Mouse (Mus musculus): ENCODE measurements at regions not wholly inside any gene's neighbourhood (a gene's known extent, or its start where the extent isn't known, plus 50 kb on each side); places are given as distances from the start of the nearest gene placed in this dataset.

DNA sequence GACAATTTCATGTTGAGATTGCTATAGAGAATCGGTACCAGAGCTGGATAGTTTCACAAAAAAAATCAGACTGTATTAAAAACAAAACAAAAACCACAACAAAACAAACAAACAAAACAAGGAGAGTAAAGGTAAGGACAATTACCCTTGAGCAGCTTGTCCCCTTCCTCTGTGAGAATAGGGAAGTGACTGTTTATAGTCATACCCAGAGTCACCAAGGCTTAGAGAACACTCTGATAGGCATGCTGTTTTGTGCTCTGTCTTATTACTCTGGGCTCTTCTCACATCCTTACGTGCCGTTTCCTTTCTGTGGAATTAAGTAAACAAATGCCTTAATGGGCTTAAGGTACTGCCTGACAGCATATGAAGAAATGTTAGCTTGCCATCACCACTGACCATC is 186.7 kb upstream of the Btg1 start:
- Histone ChIP-seq H3K4me1 (ENCODE audit: control insufficient read depth, insufficient read depth, low read length) (no peaks in the 10 kb centered on the region), H3K4me3 (ENCODE audit: low read depth, low read length) (no peak overlapping the region), H3K36me3 (ENCODE audit: control insufficient read depth, insufficient read depth, low read length) (no peaks in the 10 kb centered on the region), H3K9ac (ENCODE audit: low read length) (no peak overlapping the region), H3K27ac (ENCODE audit: low read depth, low read length) (no peak overlapping the region), H3K27me3 (replicated peaks; ENCODE audit: control insufficient read depth, insufficient read depth, low read length) (no peaks in the 10 kb centered on the region), H3K4me2 (ENCODE audit: low read length) (no peak overlapping the region), H3K9me3 (replicated peaks; ENCODE audit: control insufficient read depth, low read length) (no peaks in the 10 kb centered on the region)
- ATAC-seq (no peak), DNase-seq (ENCODE audit: low spot score) (no peak)
- 83% methylated on average over 3 of the region's 3 CpGs for WGBS

DNA sequence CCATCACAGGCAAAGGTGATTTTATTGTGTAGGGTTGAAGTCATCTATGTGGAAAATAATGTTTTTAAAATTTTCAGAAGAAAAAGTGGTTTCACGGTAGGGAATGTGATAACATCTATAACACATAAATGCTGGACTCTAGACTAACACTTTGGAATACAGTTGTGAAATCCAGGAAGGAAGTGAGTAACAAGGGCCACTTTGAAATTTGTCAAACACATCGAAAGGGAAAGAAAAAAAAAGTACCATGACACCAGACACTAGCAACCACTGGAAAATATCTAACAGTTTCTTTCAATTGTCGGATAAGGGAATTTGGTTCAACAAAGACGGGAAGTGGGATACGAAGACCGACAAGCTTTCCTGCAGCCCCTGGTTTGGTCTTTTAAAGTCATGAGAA is 181.7 kb upstream of the Btg1 start:
- Histone ChIP-seq H3K27ac (ENCODE audit: low read depth, low read length) (no peak overlapping the region), H3K9me3 (replicated peaks; ENCODE audit: control insufficient read depth, low read length) (no peaks in the 10 kb centered on the region), H3K27me3 (replicated peaks; ENCODE audit: control insufficient read depth, insufficient read depth, low read length) (no peaks in the 10 kb centered on the region), H3K4me1 (ENCODE audit: control insufficient read depth, insufficient read depth, low read length) (no peaks in the 10 kb centered on the region), H3K4me3 (ENCODE audit: low read depth, low read length) (no peak overlapping the region), H3K4me2 (ENCODE audit: low read length) (no peak overlapping the region), H3K9ac (ENCODE audit: low read length) (no peak overlapping the region), H3K36me3 (ENCODE audit: control insufficient read depth, insufficient read depth, low read length) (no peaks in the 10 kb centered on the region)
- DNase-seq (ENCODE audit: low spot score) (no peak), ATAC-seq (no peak)
- 90% methylated on average over 6 of the region's 6 CpGs for WGBS

DNA sequence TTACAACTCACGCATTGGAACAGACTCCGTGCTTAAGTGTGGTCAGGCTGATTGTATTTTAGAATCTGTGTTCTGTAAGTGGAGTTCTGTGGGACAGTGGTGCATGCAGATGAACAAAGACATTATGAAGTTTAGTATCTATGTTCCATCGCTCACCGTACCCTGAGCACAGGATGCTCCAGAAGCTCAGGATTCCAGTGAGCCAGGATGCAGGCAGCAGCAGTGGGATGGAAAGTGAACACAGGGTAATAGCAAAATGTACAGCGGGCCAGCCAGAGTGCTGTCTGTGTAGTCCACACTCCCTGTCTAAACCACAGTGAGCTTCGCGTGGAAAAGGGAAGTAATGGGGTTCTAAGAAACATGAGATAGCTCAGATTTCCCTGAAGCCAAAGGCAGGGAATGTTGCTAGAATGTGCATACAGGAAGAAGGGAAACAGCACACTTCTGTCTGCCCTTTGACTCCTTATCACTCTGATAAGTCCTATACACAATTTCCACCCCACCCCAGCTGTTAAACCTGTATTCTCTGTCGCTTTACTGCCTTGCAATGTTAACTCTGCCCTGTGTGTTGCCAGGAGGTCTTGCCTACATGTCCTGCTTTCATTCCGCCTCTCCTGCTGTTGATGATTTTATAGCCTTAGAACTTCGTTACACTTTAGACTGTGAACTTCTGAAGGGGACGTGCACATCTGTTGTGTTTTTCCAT is 178.3 kb upstream of the Btg1 start:
- Histone ChIP-seq H3K27me3 (replicated peaks; ENCODE audit: control insufficient read depth, insufficient read depth, low read length) (no peaks in the 10 kb centered on the region), H3K4me3 (ENCODE audit: low read depth, low read length) (no peak overlapping the region), H3K36me3 (ENCODE audit: control insufficient read depth, insufficient read depth, low read length) (no peaks in the 10 kb centered on the region), H3K9ac (ENCODE audit: low read length) (no peak overlapping the region), H3K27ac (ENCODE audit: low read depth, low read length) (no peak overlapping the region), H3K4me1 (ENCODE audit: control insufficient read depth, insufficient read depth, low read length) (no peaks in the 10 kb centered on the region), H3K4me2 (ENCODE audit: low read length) (no peak overlapping the region), H3K9me3 (replicated peaks; ENCODE audit: control insufficient read depth, low read length) (no peaks in the 10 kb centered on the region)
- WGBS: 94% methylated on average over 11 of the region's 11 CpGs
- ATAC-seq (no peak), DNase-seq (ENCODE audit: low spot score) (no peak)

DNA sequence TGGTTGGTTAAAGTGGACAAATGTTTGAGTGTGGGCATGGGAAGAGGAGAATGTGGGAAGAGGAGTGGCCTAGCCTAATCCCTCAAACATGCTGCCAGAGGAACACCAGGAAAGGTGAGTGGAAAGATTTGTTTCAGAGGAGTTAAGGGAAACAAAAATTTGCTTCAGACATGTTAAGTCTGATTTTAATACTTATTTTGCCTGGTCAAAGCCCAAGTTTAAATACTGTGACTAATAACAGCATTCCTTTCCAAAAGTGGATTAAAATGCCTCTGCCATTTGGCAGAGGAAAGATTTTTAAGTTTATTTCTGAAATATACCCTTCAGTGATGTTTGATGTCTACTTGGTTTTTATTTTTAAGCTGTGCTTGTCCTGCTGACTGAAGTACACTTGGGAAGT is 174.6 kb upstream of the Btg1 start:
- no peak for ATAC-seq
- Histone ChIP-seq H3K9ac (ENCODE audit: low read length) (no peak overlapping the region), H3K4me1 (ENCODE audit: control insufficient read depth, insufficient read depth, low read length) (no peaks in the 10 kb centered on the region), H3K4me3 (ENCODE audit: low read depth, low read length) (no peak overlapping the region), H3K9me3 (replicated peaks; ENCODE audit: control insufficient read depth, low read length) (no peaks in the 10 kb centered on the region), H3K36me3 (ENCODE audit: control insufficient read depth, insufficient read depth, low read length) (no peaks in the 10 kb centered on the region), H3K4me2 (ENCODE audit: low read length) (no peak overlapping the region), H3K27me3 (replicated peaks; ENCODE audit: control insufficient read depth, insufficient read depth, low read length) (no peaks in the 10 kb centered on the region), H3K27ac (ENCODE audit: low read depth, low read length) (no peak overlapping the region)
- no peak for DNase-seq (ENCODE audit: low spot score)

DNA sequence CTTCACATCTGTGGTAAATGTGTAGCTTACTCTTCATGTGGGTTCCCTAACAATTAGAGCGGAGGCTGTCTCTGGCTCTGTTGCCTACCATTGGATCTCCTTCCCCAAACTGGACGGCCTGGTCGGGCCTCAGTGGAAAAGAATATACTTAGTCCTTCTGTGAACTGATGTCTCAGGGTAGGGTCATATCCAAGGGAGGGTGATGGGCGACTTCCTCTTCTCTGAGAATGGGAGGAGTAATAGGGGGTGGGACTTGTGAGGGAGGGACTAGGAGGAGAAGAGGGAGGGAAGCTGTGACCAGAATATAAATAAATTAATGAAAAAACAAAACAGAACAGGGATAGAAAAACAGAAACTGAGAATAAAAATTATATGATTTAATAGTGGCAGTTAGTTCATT is 166.5 kb upstream of the Btg1 start:
- no peak overlapping the region for H3K27ac ChIP-seq (ENCODE audit: low read depth, low read length)
- H3K9ac ChIP-seq (ENCODE audit: low read length): no peak overlapping the region
- ATAC-seq: no peak
- H3K4me2 ChIP-seq (ENCODE audit: low read length): no peak overlapping the region
- H3K4me3 ChIP-seq (ENCODE audit: low read depth, low read length): no peak overlapping the region
- no peak for DNase-seq (ENCODE audit: low spot score)
- 93% methylated on average over 4 of the region's 4 CpGs for WGBS
- no peaks in the 10 kb centered on the region for H3K27me3 ChIP-seq (replicated peaks; ENCODE audit: control insufficient read depth, insufficient read depth, low read length)
- no peaks in the 10 kb centered on the region; the same call in 1 of the 2 replicates for H3K9me3 ChIP-seq (replicated peaks; ENCODE audit: control insufficient read depth, low read length)
- no peaks in the 10 kb centered on the region for H3K36me3 ChIP-seq (ENCODE audit: control insufficient read depth, insufficient read depth, low read length)
- no peaks in the 10 kb centered on the region for H3K4me1 ChIP-seq (ENCODE audit: control insufficient read depth, insufficient read depth, low read length)

DNA sequence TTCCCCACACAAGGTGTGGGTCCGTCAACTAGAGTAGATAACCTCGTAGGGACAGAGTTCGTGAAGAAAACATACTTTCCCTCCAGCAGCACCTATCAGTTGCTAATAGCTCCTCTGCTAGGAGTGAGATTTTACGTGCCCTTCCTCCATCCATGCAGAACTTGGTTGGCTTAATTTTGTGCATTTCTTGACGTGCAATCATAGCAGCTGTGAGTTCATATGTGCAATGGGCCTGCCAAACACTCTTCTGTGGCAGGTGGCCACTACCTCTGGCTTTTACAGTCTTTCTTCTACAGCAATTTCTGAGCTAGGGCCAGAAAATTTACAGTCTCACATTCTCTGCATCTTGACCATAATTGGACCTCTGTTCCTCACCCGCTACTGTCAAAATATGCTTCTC is 161.9 kb upstream of the Btg1 start:
- Histone ChIP-seq H3K4me1 (ENCODE audit: control insufficient read depth, insufficient read depth, low read length) (no peaks in the 10 kb centered on the region), H3K4me3 (ENCODE audit: low read depth, low read length) (no peak overlapping the region), H3K4me2 (ENCODE audit: low read length) (no peak overlapping the region), H3K27ac (ENCODE audit: low read depth, low read length) (no peak overlapping the region), H3K9me3 (replicated peaks; ENCODE audit: control insufficient read depth, low read length) (no peaks in the 10 kb centered on the region; the same call in 1 of the 2 replicates), H3K27me3 (replicated peaks; ENCODE audit: control insufficient read depth, insufficient read depth, low read length) (no peaks in the 10 kb centered on the region), H3K36me3 (ENCODE audit: control insufficient read depth, insufficient read depth, low read length) (no peaks in the 10 kb centered on the region), H3K9ac (ENCODE audit: low read length) (no peak overlapping the region)
- DNase-seq (ENCODE audit: low spot score) (no peak), ATAC-seq (no peak)
- WGBS: 87% methylated on average over 6 of the region's 6 CpGs

DNA sequence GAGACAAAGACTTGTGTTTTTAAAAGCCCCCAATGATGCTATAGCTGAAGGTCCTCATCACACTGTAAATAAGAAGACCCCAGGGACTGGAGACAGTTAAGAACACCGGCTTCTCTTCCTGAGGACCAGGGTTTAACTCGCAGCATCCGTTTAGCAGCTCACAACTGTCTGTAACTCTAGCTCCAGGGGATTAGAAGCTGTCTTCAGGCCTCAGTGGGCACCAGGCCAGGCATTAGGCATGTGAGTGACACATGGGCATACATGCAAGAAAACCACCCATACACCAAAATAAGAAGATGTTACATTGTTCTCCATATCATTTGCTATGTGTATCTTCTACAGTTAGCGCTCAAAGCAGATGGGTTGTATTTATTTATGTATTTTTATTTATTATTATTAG is 158.3 kb upstream of the Btg1 start:
- Histone ChIP-seq H3K27me3 (replicated peaks; ENCODE audit: control insufficient read depth, insufficient read depth, low read length) (no peaks in the 10 kb centered on the region), H3K27ac (ENCODE audit: low read depth, low read length) (no peak overlapping the region), H3K9ac (ENCODE audit: low read length) (no peak overlapping the region), H3K4me3 (ENCODE audit: low read depth, low read length) (no peak overlapping the region), H3K4me1 (ENCODE audit: control insufficient read depth, insufficient read depth, low read length) (peaks cover 4% of the 10 kb centered on the region; the same call in 1 of the 2 replicates), H3K4me2 (ENCODE audit: low read length) (no peak overlapping the region), H3K36me3 (ENCODE audit: control insufficient read depth, insufficient read depth, low read length) (no peaks in the 10 kb centered on the region), H3K9me3 (replicated peaks; ENCODE audit: control insufficient read depth, low read length) (no peaks in the 10 kb centered on the region)
- ATAC-seq (no peak), DNase-seq (ENCODE audit: low spot score) (peak; percentile 42)
- WGBS: 61% methylated on average over 4 of the region's 4 CpGs

DNA sequence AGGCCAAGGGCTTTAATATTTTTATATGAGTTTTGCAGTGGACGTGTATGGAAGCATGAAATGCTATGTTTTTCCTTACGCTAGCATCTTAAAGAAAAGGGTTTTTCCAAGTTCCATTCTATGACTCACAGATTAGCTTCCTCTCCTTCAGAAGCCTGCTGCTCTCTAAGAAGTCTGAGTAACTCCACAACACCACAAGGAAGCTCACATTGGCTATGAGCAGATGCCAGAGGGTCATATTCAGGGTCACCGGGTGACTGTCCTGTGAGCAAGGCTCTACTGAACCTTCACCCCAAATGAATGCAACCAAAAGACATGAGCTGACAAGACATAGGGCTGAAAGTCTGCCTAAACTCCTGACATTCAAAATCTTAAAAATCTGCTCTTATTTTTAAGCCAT is 157.6 kb upstream of the Btg1 start:
- 89% methylated on average over 3 of the region's 3 CpGs for WGBS
- Histone ChIP-seq H3K36me3 (ENCODE audit: control insufficient read depth, insufficient read depth, low read length) (no peaks in the 10 kb centered on the region), H3K4me1 (ENCODE audit: control insufficient read depth, insufficient read depth, low read length) (peaks cover 4% of the 10 kb centered on the region; the same call in 1 of the 2 replicates), H3K9me3 (replicated peaks; ENCODE audit: control insufficient read depth, low read length) (no peaks in the 10 kb centered on the region), H3K9ac (ENCODE audit: low read length) (no peak overlapping the region), H3K4me3 (ENCODE audit: low read depth, low read length) (no peak overlapping the region), H3K27ac (ENCODE audit: low read depth, low read length) (no peak overlapping the region), H3K4me2 (ENCODE audit: low read length) (no peak overlapping the region), H3K27me3 (replicated peaks; ENCODE audit: control insufficient read depth, insufficient read depth, low read length) (no peaks in the 10 kb centered on the region)
- DNase-seq (ENCODE audit: low spot score) (no peak), ATAC-seq (no peak)

DNA sequence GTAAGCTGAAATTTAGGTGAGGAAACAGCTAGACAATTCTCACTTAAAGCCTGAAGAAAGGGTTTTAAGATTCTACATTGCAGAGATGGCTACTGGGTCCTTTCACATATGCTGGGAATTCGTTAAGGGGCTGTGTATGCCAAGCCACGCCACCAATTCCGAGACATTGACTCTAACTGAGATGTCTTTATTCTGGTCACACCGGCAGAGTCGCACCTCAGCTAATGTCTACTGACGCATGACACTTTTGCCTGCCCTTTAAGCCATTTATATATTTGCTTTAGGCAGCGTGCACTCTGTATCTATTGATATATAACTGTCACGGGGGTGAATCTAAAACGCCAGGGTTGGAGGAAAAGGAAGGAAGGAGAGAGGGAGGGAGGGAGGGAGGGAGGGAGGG is 156.7 kb upstream of the Btg1 start:
- ATAC-seq (no peak; the same call in 1 of the 2 replicates), DNase-seq (ENCODE audit: low spot score) (no peak)
- no peaks in the 10 kb centered on the region for H3K9me3 ChIP-seq (replicated peaks; ENCODE audit: control insufficient read depth, low read length)
- H3K4me2 ChIP-seq (ENCODE audit: low read length): peak overlapping the region; percentile 16; the same call in 1 of the 2 replicates
- H3K27me3 ChIP-seq (replicated peaks; ENCODE audit: control insufficient read depth, insufficient read depth, low read length): no peaks in the 10 kb centered on the region
- H3K27ac ChIP-seq (ENCODE audit: low read depth, low read length): no peak overlapping the region
- H3K4me3 ChIP-seq (ENCODE audit: low read depth, low read length): no peak overlapping the region
- no peak overlapping the region for H3K9ac ChIP-seq (ENCODE audit: low read length)
- 11% methylated on average over 9 of the region's 9 CpGs for WGBS
- peaks cover 4% of the 10 kb centered on the region; the same call in 1 of the 2 replicates for H3K4me1 ChIP-seq (ENCODE audit: control insufficient read depth, insufficient read depth, low read length)
- no peaks in the 10 kb centered on the region for H3K36me3 ChIP-seq (ENCODE audit: control insufficient read depth, insufficient read depth, low read length)
